Mouse (Mus musculus): ENCODE results near the gene Gm33543. TPM values are rescaled to one million over a fixed set of nuclear protein-coding genes. Genes with fewer than 3 reads are reported as not detected.

Gene Gm33543
- not detected for total RNA-seq (2021)

GRCm38 (mm10) chr10:95842789-95843637 is at the start of gene Gm33543:
TSS of gene Gm33543 (minus strand) at chr10:95842930.
- intact Hi-C loops (cut with DNase I), result no loop called here
- DNase-seq, result no peak

GRCm38 (mm10) chr10:95892132-95892531 is 49.4 kb upstream of the Gm33543 start:
- intact Hi-C loops (cut with DNase I), result loop anchor here (10.0 kb wide), 1 partner anchor 143 kb away; no protein-coding TSS in a partner anchor
- no peak for DNase-seq

- no peak for DNase-seq
- intact Hi-C loops (cut with DNase I), result loop anchor here (10.0 kb wide), 1 partner anchor 143 kb away; no protein-coding TSS in a partner anchor
These were observed 48.7 kb upstream of the Gm33543 start for GRCm38 (mm10) chr10:95891214-95891960.

GRCm38 (mm10) chr10:95883761-95884517 is 41.2 kb upstream of the Gm33543 start:
- intact Hi-C loops (cut with DNase I), result no loop called here

GRCm38 (mm10) chr10:95882036-95882435 is 39.3 kb upstream of the Gm33543 start:
- intact Hi-C loops (cut with DNase I), result no loop called here
- DNase-seq, result no peak

More at GRCm38 (mm10) chr10:95883761-95884517, 41.2 kb upstream of the Gm33543 start:
- no peak for DNase-seq

- intact Hi-C loops (cut with DNase I), result no loop called here
These were observed 37.5 kb upstream of the Gm33543 start for GRCm38 (mm10) chr10:95879983-95880934.

GRCm38 (mm10) chr10:95870782-95871181 is 28.1 kb upstream of the Gm33543 start:
- intact Hi-C loops (cut with DNase I), result no loop called here
- DNase-seq, result no peak

More at GRCm38 (mm10) chr10:95879983-95880934, 37.5 kb upstream of the Gm33543 start:
- DNase-seq, result no peak

- no peak for DNase-seq
- intact Hi-C loops (cut with DNase I), result no loop called here
These were observed 25.6 kb upstream of the Gm33543 start for GRCm38 (mm10) chr10:95868348-95868747.

GRCm38 (mm10) chr10:95867596-95867995 is 24.9 kb upstream of the Gm33543 start:
- intact Hi-C loops (cut with DNase I), result no loop called here
- no peak for DNase-seq

- no peak for DNase-seq
- intact Hi-C loops (cut with DNase I), result no loop called here
These were observed 21.8 kb upstream of the Gm33543 start for GRCm38 (mm10) chr10:95864349-95865124.

GRCm38 (mm10) chr10:95862664-95863063 is 19.9 kb upstream of the Gm33543 start:
- no peak for DNase-seq
- intact Hi-C loops (cut with DNase I), result no loop called here

- DNase-seq, result no peak
- intact Hi-C loops (cut with DNase I), result loop anchor here (10.0 kb wide), 1 partner anchor 303 kb away; no protein-coding TSS in a partner anchor
These were observed 15.4 kb upstream of the Gm33543 start for GRCm38 (mm10) chr10:95858164-95858563.

- no peak for DNase-seq
- intact Hi-C loops (cut with DNase I), result loop anchor here (10.0 kb wide), 1 partner anchor 301 kb away; no protein-coding TSS in a partner anchor
These were observed 12.7 kb upstream of the Gm33543 start for GRCm38 (mm10) chr10:95855411-95855810.

GRCm38 (mm10) chr10:95850504-95850903 is 7.8 kb upstream of the Gm33543 start:
- intact Hi-C loops (cut with DNase I), result loop anchor here (10.0 kb wide), 1 partner anchor 296 kb away; no protein-coding TSS in a partner anchor
- DNase-seq, result no peak

GRCm38 (mm10) chr10:95846739-95847138 is 4.0 kb upstream of the Gm33543 start:
- no peak for DNase-seq
- intact Hi-C loops (cut with DNase I), result no loop called here

- intact Hi-C loops (cut with DNase I), result no loop called here
These were observed 3.6 kb upstream of the Gm33543 start for GRCm38 (mm10) chr10:95846281-95846680.

GRCm38 (mm10) chr10:95843878-95844277 is 1.1 kb upstream of the Gm33543 start:
- no peak for DNase-seq
- intact Hi-C loops (cut with DNase I), result no loop called here

More at GRCm38 (mm10) chr10:95846281-95846680, 3.6 kb upstream of the Gm33543 start:
- no peak for DNase-seq

GRCm38 (mm10) chr10:95841241-95841640 is 1.5 kb downstream of the Gm33543 start:
- no peak for DNase-seq
- intact Hi-C loops (cut with DNase I), result no loop called here

GRCm38 (mm10) chr10:95839803-95840202 is 2.9 kb downstream of the Gm33543 start:
- intact Hi-C loops (cut with DNase I), result no loop called here
- no peak for DNase-seq
